Mouse (Mus musculus) left cerebral cortex, adult 9 months (tissue): ENCODE measurements around the gene Gm1604a.
"Not testable (repeated sequence)": the region's sequence is repeated elsewhere in the genome, so short reads cannot be mapped to it uniquely, and the experiment has no call there.

Source experiments
- DNase-seq, 2 experiments: peaks; one replicate each; pipeline ENCODE4 v3.0.0; 2022; ENCODE audit warnings: low spot score in 2 of 2

The Gm1604a gene

DNA sequence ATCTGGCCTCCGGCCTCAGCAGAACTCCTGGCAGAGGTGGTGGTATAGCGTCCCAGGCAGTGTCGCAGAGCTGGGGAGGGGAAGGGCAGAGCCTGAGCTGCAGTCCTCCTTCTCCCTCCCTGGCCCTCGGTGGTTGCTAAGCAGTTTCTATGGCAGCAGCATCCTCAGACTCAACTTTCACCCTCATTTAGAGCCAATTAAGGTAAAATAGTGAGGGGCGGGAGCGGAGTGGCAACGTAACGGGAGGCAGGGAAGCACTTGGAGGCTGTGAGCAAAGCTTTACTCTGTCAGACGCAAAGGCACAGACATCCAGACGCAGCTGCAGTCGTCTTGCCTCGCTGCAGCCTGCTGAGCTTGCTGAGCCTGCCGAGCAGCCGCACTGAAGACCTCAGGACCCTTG is at the start of gene Gm1604a:
Gene Gm1604a, plus strand, starts transcription at position 312 of the 400 bp plus-strand sequence.
- DNase-seq: peak; percentile 36 to 45

DNA sequence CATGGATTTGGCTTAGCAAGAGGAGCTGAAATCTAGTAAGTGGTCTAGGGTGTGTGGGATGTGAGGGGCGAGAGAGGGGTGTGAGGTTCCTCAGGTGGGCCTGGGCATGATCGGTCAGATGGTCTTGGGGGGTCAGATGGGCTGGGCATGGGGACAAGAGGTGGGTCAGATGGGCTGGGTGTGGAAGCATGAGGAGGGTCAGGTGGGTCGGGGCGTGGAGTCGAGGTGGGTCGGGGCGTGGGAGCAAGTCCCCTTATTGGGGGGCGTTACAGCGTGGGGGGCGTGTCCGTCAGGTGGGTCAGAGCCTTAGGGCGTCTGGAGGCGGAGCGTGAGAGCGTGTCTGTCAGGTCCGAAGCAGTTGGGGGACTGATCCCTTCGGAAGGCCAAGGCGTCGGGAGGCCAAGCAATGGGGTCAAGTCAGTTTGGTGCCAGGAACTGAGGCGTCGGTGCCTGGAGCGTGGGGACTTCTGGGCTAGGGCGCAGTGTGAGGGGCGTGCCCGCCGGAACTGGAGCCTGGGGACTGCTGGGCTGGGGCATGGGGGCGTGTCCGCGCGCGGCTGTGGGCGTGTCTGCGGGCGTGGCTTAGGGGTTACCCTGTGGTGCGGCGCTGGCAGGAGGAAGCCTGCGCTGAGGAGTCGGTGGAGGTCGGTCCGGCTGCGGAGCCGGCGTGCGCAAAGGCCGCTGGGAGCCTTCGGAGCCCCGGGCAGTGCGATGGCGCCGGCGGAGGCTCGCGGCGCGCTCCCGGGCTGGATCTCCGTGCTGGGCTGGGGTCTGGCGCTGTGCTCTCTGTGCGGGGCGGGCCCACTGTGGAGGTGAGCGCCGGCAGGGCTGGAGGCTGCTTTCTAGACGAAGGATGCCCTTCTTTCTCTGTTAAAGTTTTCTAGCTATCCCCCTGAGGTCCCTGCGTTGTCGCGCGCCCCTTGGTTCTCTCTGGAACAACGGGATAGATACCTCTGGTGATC is 46.8 kb upstream of the Gm1604a start, which contains the start of gene Gm49721:
Gene Gm49721, plus strand, starts transcription at position 618 of the 962 bp plus-strand sequence.
- DNase-seq: peak; percentile 70

DNA sequence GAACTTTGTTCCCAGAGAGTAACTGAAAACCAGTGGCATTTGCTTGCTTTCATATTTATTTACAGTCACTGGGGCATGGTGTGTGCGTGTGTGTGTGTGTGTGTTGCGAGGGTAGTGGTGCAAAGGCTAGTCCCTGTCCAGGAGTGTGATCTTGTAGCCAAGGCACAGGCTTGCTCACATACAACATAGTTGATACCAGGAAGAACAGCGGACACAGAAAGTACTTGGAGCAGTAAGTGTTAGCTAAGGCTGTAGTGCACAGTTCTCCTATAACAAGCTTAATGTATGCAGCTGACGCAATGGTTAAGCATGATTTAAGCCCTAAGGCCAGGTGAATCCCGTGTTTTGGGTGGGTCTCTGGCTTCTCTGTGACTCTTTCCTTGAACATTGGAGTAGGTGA is 46.0 kb upstream of the Gm1604a start:
- not testable (repeated sequence) for DNase-seq

DNA sequence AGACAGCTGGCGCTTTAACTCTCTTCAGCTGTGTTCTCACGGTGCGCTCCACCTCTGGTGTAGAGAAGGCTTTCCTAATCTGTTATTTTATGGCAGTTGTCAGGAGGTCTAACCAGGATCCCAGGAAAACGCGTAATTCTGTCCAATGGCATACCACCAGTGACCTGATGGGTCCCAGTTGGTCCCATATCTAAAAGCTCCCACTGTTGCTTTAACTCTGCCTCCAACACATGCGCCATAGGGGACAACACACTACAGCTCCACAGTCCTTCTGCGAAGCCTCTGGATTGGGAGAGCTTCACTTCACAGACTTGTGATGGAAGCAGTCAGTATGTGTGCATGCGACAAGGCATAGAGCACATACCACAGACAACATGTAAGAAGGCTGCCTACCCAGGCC is 45.2 kb upstream of the Gm1604a start:
- not testable (repeated sequence) for DNase-seq

DNA sequence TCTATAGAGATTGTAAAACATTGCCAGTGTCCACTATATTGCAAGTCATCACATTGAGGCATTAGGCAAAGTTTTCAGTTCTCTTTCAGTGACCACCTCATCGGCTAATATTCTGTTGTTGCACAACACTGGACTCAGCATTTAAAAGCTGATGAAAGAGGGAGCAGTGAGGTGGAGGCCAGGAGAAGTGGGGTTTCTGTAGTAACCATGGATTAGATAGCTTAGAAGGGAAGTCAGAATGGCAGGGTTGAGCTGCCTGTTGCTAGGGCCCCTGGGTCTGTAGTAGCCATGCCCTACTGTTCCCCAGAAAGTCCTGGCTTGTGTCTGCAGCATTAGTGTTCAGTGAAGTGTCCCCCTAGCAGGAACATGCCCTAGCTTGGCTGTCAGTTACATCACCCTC is 39.2 kb upstream of the Gm1604a start:
- DNase-seq: not testable (repeated sequence)

DNA sequence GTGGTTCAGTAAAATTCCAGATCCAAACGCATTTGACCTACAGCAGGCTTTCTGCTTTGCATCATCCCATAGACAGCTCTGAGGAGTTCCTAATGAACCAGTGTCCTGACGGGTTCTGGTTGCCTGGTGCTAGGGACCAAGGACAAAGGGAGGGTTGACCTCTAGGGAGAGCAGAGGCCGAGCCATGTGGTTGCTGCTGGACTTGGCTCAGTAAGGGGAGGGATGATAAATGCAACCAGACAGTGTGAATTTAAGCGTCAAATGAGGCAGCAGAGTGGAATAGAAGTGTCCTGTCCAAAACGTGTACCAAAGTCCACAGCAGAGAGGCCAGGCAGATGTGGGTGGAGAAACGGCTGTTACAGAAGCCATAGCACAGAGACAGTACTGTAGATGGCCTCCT is 29.9 kb upstream of the Gm1604a start:
- not testable (repeated sequence) for DNase-seq

DNA sequence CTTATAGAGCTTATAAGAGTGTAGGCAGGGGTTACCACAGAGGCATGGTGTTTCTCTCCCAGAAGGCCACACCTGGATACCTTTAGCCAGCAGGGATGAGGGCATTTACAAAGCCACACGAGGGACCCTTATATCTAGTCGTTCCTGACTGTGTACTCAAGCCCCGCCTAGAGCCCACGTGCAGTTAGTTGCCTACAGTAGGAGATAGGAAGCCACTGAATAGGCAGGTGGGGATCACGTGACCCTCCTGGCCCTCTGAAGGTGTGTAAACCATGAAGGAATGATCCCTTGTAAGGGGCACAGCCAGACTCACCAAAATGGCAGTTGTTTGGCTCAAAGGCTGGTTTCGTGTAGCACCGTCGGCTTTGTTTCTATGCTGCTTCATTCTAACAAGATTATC is 28.5 kb upstream of the Gm1604a start:
- DNase-seq: not testable (repeated sequence)

DNA sequence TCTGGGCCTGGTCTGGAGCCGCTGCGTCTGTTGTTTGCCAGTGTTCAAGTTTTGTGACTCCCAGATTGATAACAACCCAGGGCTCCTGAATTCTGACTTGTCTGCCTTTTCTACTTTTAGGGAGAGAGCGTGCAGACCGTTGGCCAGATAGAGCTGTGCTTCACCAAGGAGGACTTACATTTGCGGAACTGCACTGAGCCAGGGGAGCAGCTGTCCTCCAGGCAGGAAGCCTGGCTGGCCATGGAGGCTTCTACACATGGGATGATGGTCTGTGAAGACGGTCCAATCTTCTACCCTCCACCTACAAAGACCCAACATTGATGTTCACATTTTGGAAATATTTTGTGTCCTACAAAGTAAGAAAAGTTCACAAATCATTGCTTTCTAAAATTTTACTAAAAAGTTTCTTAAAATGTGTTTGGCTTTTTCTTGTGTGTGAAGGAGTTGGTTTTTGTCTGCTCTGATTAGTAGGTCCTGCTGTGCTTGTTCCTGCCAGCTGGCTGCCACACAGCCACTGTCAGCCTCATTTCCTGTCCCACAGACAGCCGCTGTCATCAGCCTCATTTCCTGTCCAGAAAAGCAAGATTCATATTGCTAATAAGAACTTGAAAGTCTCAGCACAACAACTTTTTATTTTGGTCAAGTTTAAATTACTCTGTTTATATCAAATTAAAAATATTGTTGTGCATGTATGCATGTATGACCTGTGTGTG is 27.4 kb upstream of the Gm1604a start:
- DNase-seq: not testable (repeated sequence)

DNA sequence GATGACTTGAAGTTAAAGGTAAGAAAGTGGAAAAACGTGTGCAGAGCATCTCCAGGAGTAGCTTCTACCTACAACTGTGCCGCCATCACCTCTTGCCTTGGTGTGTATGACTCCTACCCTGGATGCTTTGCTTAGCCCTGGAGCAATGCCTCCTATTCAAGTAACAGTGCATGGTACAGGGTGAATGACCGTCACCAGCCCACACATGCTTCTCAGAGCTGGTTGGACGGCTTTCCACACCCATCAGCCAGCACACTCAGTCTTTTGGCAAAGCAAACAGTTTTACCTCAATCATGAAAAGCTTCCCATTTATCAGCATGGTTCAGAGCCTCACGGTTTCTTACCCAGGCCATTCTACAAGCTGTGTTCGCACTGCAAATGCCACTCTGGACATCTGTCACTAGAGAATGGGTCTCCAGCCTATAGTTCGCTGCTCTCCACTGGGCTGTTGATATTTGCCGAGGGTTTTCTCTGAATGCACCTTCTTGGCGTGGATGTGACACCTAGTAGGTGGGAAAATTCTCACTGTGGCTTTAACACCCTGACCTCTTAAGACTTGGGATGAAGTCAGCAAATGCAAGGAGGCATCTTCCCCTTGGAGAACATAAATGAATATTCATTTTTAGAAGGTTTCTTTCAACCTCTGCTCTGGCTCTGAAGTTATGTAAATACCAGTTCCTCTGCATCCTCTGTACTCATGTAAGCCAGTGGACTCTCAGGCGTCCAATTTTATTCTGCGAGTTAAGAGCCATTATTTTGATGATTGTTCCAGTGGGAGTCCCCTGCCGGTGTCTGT is 23.4 kb upstream of the Gm1604a start:
- not testable (repeated sequence) for DNase-seq

DNA sequence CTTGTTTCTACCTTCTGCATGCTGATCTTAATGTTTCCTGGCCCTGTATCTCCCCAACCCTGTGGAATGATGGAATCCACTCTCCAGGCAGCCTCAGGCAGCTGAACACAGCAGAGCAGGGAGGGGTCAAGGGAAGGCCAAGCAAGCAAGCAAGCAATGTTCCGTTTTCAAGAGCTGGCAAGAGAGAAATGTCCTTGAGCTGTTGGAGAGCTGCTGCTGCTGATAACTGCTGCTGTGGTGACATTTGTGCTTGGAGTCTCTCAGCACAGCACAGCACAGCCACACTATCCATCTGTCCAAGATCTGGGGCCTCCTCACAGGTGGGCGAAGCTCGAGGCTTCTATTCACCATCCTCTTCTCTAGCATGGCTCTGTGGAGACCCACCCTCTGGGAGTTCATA is 22.0 kb upstream of the Gm1604a start:
- not testable (repeated sequence) for DNase-seq

DNA sequence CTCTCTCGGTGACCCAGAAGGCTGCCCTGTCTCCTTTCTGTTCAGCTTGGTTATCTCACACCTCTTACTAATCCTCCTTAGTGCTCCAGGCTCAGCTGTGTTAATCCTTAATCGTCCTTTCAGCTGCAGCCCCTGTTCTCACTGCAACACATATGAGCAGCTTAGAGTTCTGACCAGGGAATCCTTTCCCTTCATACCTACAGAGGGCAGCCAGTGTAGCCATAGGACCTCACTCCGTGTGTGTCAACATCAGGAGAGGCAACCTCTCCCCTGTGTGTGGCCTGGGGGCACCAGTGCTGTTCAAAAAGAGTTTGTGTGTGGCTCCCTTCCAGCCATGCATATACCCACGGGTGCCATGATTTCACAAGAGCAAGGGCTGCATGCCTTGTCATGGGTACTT is 19.7 kb upstream of the Gm1604a start:
- not testable (repeated sequence) for DNase-seq

DNA sequence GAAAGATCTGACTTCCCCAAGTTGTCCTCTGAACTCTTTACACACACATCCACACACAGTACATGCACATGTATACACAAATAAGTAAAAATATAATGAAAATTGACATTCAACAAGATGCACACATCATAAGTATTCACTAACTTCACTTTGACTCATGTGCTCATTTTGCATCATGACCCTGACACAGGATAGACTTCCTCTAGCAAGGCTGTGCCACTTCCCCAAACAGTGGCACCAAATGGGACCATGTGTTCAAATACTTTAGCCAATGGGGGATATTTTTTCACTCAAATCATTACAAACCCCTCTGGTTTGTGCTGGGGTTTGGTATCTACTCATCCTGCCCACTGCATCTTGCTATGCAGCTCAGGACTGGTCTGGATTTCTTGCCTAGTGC is 16.5 kb upstream of the Gm1604a start:
- DNase-seq: not testable (repeated sequence)

DNA sequence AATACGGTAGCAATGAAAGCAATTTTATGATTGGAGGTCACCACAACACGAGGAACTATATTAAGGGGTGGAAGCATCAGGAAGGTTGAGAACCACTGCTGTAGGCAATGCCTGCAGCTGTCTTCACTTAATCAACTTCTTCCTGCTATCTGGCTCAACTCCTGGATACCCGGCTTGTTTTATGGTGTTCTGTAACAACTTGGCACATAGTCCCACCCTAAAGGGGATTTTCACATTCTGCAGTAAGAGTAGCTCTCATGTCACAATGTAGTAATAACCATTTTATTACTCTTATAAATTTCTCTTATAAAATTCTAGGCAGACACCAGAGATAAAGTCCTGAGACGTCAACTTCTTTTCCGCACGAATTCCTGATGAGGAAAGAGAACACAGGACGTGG is 15.9 kb upstream of the Gm1604a start:
- DNase-seq: not testable (repeated sequence)

DNA sequence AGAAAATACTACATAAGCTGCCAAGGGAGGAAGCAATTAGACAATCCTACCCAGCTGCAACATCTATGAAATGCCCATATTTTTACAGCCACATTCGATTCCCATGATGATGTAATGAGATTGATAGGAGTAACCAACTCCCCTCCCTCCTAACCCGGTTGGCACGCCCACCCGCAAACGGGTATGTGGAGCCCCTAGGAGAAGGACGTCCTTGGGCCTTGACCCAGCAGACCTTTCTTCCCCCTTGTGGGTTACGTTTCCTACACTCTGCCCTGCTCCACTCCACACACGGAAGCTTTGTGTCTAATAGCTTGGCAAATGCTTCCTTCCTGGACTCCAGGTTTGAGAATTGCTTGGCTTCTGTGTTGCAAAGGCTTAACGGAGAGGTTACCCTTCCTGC is 15.5 kb upstream of the Gm1604a start:
- DNase-seq: not testable (repeated sequence)

DNA sequence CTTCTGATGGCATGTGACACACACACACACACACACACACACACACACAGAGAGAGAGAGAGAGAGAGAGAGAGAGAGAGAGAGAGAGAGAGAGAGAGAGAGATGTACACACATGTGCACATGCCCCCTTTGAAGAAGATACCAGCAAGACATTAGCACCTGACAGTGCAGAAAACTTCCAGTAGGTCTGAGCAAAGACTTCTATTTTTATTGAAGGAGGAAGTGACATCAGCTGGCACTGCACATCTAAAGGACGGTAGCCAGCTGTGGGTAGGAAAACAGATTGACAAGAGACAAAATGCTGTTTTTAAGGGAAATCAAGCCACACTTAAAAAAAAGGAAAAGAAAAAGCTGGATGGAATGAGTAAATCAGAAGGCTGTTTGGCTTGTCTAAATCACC is 11.2 kb upstream of the Gm1604a start:
- DNase-seq: not testable (repeated sequence)

DNA sequence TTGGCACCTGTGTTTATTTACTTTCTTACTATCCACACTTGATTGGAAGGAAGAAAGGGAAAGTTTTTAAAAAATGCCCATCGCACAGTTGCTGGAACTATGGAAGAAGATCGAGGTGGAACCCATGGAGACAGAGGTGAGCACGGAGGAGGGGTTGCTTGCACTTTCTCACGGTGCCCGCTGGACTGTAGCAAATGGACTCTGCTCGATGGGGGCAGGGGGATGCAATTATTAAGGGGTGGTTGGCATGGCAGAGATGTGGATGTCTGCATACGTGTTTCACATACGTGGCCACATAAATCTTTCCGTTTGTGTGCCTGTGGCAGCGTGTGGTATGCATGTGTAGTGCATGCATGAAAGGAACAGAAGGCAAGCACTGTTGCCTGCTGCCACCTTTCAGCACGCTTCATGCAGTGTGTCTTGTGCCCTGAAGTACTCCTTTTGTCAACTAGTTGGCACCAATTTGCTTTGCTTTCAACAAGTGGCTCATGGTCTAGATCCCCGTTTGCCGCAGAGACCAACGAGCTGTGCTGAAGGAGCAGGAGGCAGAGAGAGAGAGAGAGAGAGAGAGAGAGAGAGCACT is 487 bp downstream of the Gm1604a start:
- not testable (repeated sequence) for DNase-seq

DNA sequence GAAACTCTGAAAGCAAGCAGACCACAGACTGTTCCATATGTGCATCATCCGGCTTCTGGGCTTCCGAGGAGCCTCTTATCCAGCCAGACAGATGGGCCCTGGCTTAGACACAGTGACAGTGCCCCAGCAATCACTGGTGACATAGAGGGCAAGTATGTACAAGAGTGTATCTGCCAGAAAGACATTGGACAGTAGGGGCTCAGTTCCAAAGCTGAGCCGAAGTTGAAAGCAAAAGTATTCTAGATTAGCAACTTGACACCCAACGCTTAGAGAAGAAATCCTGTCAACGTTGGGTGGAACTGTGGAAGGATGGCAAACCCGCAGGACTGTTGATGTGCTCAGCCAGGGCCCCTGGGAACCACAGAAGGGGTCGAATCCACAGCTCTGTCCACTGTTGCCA is 4.8 kb downstream of the Gm1604a start:
- not testable (repeated sequence) for DNase-seq

DNA sequence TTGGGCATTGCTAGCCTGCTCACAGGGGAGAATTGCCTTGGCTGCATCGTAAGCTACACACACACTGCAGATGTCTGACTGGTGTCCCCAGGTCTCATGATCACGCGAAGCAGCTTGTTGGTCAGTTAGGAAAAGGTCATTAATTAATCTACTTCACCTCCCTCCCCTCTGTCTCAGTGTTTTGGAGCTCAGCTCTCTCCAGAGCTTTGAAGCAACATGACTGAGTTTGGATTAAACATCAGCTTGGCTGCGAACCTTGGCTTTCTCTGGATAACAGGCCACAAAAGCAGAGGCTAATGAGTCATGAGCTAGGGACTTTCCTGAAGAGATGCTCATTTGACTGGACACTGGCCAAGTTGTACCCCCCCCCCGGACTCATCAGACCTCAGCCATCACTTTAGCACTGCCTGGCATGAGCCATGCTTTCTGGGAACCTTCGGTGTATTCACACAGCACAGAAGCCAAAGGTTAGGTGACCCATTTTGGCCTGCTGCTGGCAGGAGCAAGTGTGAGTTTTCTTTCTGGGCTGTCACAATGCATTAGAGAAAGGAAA is 5.3 kb downstream of the Gm1604a start:
- DNase-seq: not testable (repeated sequence)

DNA sequence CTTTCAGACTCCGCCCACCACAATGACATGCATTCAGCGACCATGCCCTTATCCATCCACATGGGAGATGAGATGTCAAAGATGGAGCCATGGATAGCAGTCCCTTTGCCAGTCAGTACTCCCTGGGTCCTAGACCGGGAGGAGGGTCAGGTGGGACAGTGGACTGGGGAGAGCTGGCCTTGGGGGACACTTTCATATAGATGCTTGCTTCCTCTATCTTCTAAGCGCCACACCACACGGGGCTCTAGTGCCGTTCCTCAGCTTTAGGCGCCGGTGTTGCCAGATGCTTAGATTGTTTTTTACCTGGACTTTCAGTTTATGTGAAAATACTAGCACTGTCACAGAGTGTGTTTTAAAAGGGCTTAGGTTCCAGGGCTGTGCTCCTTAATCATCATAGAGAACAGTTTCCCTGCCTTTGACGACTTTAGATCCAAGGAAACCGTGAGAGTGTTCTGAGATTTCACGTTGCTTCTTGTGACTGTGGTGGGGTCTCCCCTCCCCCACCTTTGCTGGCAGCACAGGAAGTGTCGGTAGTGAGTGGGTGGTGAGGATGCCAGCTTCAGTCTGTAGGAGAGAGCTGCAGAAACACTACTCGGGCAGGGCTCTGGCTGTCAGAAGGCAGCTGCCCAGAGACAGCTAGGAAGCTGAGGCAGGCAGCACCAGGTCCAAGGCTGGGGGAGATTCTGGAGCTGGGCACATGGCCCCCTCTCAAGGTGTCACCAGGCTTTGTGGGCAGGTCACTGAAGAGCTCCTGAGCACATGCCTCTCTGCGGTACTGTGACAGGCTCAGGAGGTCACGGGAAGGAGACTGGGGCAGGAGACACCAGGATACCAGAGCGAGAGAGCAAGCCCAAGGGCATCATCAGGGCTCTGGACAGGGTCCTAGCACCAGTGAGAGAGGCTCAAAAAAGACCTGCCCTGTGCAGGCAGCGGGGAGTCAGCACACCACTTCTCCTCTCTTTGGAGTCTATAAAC is 8.1 kb downstream of the Gm1604a start:
- DNase-seq: not testable (repeated sequence)
